1 mouse cellular context compared by ENCODE assay signal in the genomic region with DNA sequence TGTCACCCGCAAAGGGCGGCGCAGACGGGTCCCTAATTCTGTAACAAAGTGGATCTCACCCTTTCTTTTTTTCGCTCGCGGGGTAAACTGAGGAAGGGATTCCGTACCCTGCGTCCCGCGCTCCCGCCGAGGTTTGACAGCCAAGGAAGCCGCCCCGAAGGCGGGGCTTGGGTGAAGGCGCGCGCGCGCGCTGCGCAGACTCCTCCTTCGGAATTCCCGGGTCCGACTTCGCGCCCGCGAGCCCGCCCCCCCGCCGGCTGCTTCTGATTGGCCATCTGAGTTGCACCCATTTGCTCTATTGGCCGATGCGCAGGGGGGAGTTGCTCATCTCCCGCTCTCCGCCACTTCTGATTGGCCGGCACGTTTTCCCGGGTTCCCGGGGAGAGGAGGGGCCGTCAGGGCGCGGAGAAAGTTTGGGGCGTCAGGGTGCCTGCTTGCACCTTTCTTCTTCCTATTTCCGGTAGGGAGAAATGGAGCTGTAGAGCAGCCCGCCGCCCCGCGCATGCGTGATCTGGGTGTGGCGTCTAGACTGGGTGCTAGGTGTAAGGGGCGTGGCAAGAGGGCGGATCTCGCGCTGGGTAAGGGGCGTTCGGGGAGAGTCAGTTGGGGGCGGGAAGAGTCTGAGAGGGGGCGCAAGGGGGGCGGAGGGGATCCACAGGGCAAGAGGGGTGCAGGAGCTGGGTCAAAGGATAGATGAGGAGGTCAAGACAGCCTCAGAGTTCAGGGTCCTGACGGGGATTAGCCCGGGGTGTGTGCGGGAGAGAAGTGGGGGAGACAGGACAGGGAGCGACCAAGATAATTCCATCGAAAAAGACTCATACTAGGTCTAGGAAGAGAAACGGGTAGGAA.
TF ChIP-seq lines count a peak whose summit lies in the region.

A gene (minus strand): TSS at position 173 of the 849 bp plus-strand sequence.
A gene (plus strand): TSS at position 449 of the 849 bp plus-strand sequence.

TF ChIP-seq in CH12.LX, 34 proteins besides CTCF, POLR2A, EP300 and RAD21 (continued from another document):
- TF ChIP-seq KAT2A (IDR thresholded peaks at IDR 0.05; ENCODE audit: insufficient replicate concordance, low read length) = peak; percentile 87; the same call in 1 of the 2 replicates
- peak; percentile 70; the same call in 1 of the 2 replicates for TF ChIP-seq TCF12 (IDR thresholded peaks at IDR 0.05; ENCODE audit: low read depth, low read length)
- TF ChIP-seq JUN (IDR thresholded peaks at IDR 0.05; ENCODE audit: insufficient read depth, low read depth, low read length) = no peak
- no peak for TF ChIP-seq UBTF (IDR thresholded peaks at IDR 0.05; ENCODE audit: low read depth, low read length)
- TF ChIP-seq ETS1 (conservative IDR thresholded peaks at IDR 0.05; ENCODE audit: low read depth, low read length) = peak; percentile 13; the same call in 1 of the 2 replicates
- TF ChIP-seq CHD2 (IDR thresholded peaks at IDR 0.05; ENCODE audit: low read length) = peak; percentile 97
- TF ChIP-seq NRF1 (IDR thresholded peaks at IDR 0.05; ENCODE audit: low read depth, low read length) = peak; percentile 85
- no peak for TF ChIP-seq PAX5 (IDR thresholded peaks at IDR 0.05; ENCODE audit: low read length)
- TF ChIP-seq USF2 (conservative IDR thresholded peaks at IDR 0.05; ENCODE audit: low read depth, low read length) = no peak
- TF ChIP-seq MEF2A (IDR thresholded peaks at IDR 0.05; ENCODE audit: borderline replicate concordance, low read depth, low read length) = peak; percentile 36; the same call in 1 of the 2 replicates
- no peak for TF ChIP-seq GABPA (IDR thresholded peaks at IDR 0.05; ENCODE audit: insufficient replicate concordance, low read depth, low read length)
- no peak for TF ChIP-seq RCOR1 (conservative IDR thresholded peaks at IDR 0.05; ENCODE audit: low read depth, low read length)
- peak; percentile 64; the same call in 1 of the 2 replicates for TF ChIP-seq MAX (IDR thresholded peaks at IDR 0.05; ENCODE audit: low read length)
- no peak for TF ChIP-seq ZNF384 (IDR thresholded peaks at IDR 0.05; ENCODE audit: low read depth, low read length)
- no peak for TF ChIP-seq USF1 (IDR thresholded peaks at IDR 0.05; ENCODE audit: low read depth, low read length)
- TF ChIP-seq JUND (conservative IDR thresholded peaks at IDR 0.05; ENCODE audit: low read depth, low read length) = no peak
- TF ChIP-seq SIN3A (IDR thresholded peaks at IDR 0.05; ENCODE audit: low read length) = peak; percentile 92
- no peak for TF ChIP-seq ZKSCAN1 (IDR thresholded peaks at IDR 0.05; ENCODE audit: borderline replicate concordance, low read depth, low read length)
- peak; percentile 62; the same call in 1 of the 2 replicates for TF ChIP-seq POLR2AphosphoS2 (IDR thresholded peaks at IDR 0.05; ENCODE audit: low read depth, low read length)
- peak; percentile 76; the same call in 1 of the 2 replicates for TF ChIP-seq ZMIZ1 (IDR thresholded peaks at IDR 0.05; ENCODE audit: low read depth, low read length)
- TF ChIP-seq HCFC1 (IDR thresholded peaks at IDR 0.05; ENCODE audit: low read depth, low read length) = peak; percentile 71
- no peak for TF ChIP-seq CHD1 (IDR thresholded peaks at IDR 0.05; ENCODE audit: low read depth, low read length)
- peak; percentile 83 for TF ChIP-seq MXI1 (IDR thresholded peaks at IDR 0.05; ENCODE audit: low read depth, low read length)
- peak; percentile 80 for TF ChIP-seq MAZ (IDR thresholded peaks at IDR 0.05; ENCODE audit: low read depth, low read length)
- TF ChIP-seq MYC (IDR thresholded peaks at IDR 0.05; ENCODE audit: low read depth, low read length) = no peak
- no peak for TF ChIP-seq SMC3 (IDR thresholded peaks at IDR 0.05; ENCODE audit: low read depth, low read length)
- TF ChIP-seq ELF1 (IDR thresholded peaks at IDR 0.05; ENCODE audit: low read depth, low read length) = peak; percentile 94
- TF ChIP-seq NELFE (IDR thresholded peaks at IDR 0.05; ENCODE audit: low read depth, low read length) = peak; percentile 53; the same call in 1 of the 2 replicates
